Mouse (Mus musculus): ENCODE results near the gene Sdk1.

DNA sequence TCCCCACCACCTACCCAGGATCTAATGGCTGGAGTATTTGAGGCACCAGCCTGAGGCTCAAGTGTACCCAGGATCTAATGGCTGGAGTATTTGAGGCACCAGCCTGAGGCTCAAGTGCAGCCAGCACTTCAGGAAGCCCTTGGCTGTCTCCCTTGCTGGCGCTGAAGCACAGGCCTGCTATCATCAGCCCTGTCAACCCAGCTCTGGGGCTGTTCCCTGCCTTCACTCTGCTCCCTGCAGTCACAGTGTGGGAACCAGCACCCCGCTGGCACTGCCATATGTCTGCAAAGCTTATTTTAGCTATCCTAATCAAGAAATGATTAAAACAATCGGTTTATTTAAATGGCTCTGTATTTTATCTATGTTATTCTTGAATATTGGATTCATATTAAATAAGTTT lies 457.1 kb downstream of the Sdk1 start:
- no peak for TF ChIP-seq POLR2A (IDR thresholded peaks at IDR 0.05; ENCODE audit: control insufficient read depth, low read depth, low read length)
- TF ChIP-seq CTCF (IDR thresholded peaks at IDR 0.05; ENCODE audit: control insufficient read depth, insufficient read depth, insufficient replicate concordance, low read depth, low read length) = no peak

All from testis, adult 2 months (tissue).